ENCODE assay signal across 19 mouse cellular contexts in the genomic region with DNA sequence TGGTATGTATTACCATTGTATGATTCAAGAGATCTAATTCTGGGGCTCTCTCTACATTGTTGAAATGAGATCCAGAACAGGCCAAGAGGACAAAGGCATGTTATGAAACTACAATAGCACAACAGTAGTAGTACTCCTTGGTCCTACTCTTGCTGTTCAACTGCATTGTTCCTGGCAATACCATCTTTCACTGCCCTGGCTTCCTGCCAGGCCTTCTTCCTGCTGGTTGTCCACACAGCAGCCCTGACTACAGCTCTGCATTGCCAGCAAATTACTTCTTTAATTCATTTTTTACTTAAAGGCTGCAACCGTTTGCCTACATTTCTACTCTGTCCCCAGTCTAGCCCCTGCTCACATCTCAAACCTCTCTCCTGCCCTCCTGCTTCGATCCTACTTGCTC. TPM values are rescaled to one million over a fixed set of nuclear protein-coding genes. Genes with fewer than 3 reads are reported as not detected.
DNase-seq lines count a peak whose midpoint lies in the region; ATAC-seq and TF ChIP-seq lines count a peak whose summit lies in the region.
"Had no signal": no experiment of that assay in that cellular context is flagged by ENCODE, and none has a peak within 500 bp of the region (broad histone marks: within the 10 kb centered on the region; RNA-seq: fewer than 3 reads in every experiment).

No protein-coding gene starts in this region.

- no peak overlapping the region for H3K4me2 ChIP-seq in midbrain, embryonic 11.5 days
- H3K4me2 ChIP-seq in midbrain, embryonic 13.5 days (replicated peaks), result no peak overlapping the region
- H3K4me2 ChIP-seq: embryonic facial prominence, embryonic 15.5 days; hindbrain, embryonic 15.5 days; limb, embryonic 12.5 days; liver, embryonic 13.5 days had no signal

- H3K4me1 ChIP-seq in kidney, adult 2 months (ENCODE audit: control insufficient read depth, insufficient read depth, low read length), result no peaks in the 10 kb centered on the region
- no peaks in the 10 kb centered on the region for H3K4me1 ChIP-seq in midbrain, embryonic 11.5 days (ENCODE audit: control insufficient read depth, insufficient read depth, low read length)
- no peaks in the 10 kb centered on the region for H3K4me1 ChIP-seq in midbrain, embryonic 13.5 days (replicated peaks)
- H3K4me1 ChIP-seq in cerebellum, adult 2 months (ENCODE audit: control insufficient read depth, insufficient read depth, low read length), result no peaks in the 10 kb centered on the region; the same call in 1 of the 2 replicates
- H3K4me1 ChIP-seq: embryonic facial prominence, embryonic 15.5 days; hindbrain, embryonic 15.5 days; limb, embryonic 12.5 days; liver, embryonic 13.5 days had no signal

- peak; percentile 13 for DNase-seq in kidney, postnatal 10 days
- no peak for DNase-seq in kidney, adult 2 months
- DNase-seq in midbrain, embryonic 11.5 days (ENCODE audit: low spot score, missing footprints), result peak; percentile 10
- DNase-seq in cerebellum, adult 2 months, result peak; percentile 15 to 36
- peak; percentile 34 to 62 for DNase-seq in cerebellum, postnatal 25 days
- DNase-seq: gastrocnemius, postnatal 14 days; liver, embryonic 13.5 days; right cerebral cortex, postnatal 4 days; thymus, postnatal 25 days had no signal

- no peak for ATAC-seq in midbrain, embryonic 11.5 days (ENCODE audit: low FRiP score)
- no peak for ATAC-seq in midbrain, embryonic 13.5 days
- ATAC-seq in erythroblast, adult 5-6 weeks (replicated peaks; ENCODE audit: low FRiP score, poor library complexity, severe bottlenecking), result no peak
- ATAC-seq: intestine, postnatal 0 days; lung, postnatal 0 days had no signal

- no peak overlapping the region for H3K27ac ChIP-seq in kidney, adult 2 months (ENCODE audit: insufficient read depth, low read depth, low read length)
- no peak overlapping the region for H3K27ac ChIP-seq in midbrain, embryonic 11.5 days (ENCODE audit: low read depth, low read length)
- no peak overlapping the region for H3K27ac ChIP-seq in midbrain, embryonic 13.5 days
- peak overlapping the region; percentile 39; the same call in 1 of the 2 replicates for H3K27ac ChIP-seq in cerebellum, adult 2 months (ENCODE audit: insufficient read depth, low read length)
- H3K27ac ChIP-seq: embryonic facial prominence, embryonic 15.5 days; hindbrain, embryonic 15.5 days; kidney, postnatal 0 days; limb, embryonic 12.5 days; liver, embryonic 13.5 days had no signal

- 88% methylated on average over 2 of the region's 2 CpGs for WGBS in kidney, adult 2 months
- WGBS in midbrain, embryonic 11.5 days, result 93% methylated on average over 2 of the region's 2 CpGs
- WGBS in midbrain, embryonic 13.5 days, result 90% methylated on average over 2 of the region's 2 CpGs
- 52% methylated on average over 2 of the region's 2 CpGs for WGBS in cerebellum, adult 2 months

- H3K36me3 ChIP-seq in kidney, adult 2 months (ENCODE audit: control insufficient read depth, insufficient read depth, low read length), result no peaks in the 10 kb centered on the region
- H3K36me3 ChIP-seq in midbrain, embryonic 11.5 days (ENCODE audit: control insufficient read depth, insufficient read depth, low read length), result no peaks in the 10 kb centered on the region
- H3K36me3 ChIP-seq in midbrain, embryonic 13.5 days, result no peaks in the 10 kb centered on the region
- H3K36me3 ChIP-seq: embryonic facial prominence, embryonic 15.5 days; hindbrain, embryonic 15.5 days; limb, embryonic 12.5 days; liver, embryonic 13.5 days had no signal

- no peaks in the 10 kb centered on the region; the same call in 1 of the 2 replicates for H3K27me3 ChIP-seq in kidney, adult 2 months (replicated peaks; ENCODE audit: control insufficient read depth, insufficient read depth, low read length)
- no peaks in the 10 kb centered on the region for H3K27me3 ChIP-seq in midbrain, embryonic 11.5 days (ENCODE audit: control insufficient read depth, insufficient read depth, low read length)
- H3K27me3 ChIP-seq in midbrain, embryonic 13.5 days, result no peaks in the 10 kb centered on the region
- H3K27me3 ChIP-seq in cerebellum, adult 2 months (ENCODE audit: control insufficient read depth, insufficient read depth, low read length), result no peaks in the 10 kb centered on the region
- H3K27me3 ChIP-seq: embryonic facial prominence, embryonic 15.5 days; hindbrain, embryonic 15.5 days; limb, embryonic 12.5 days; liver, embryonic 13.5 days had no signal

- TF ChIP-seq CTCF in kidney, adult 2 months (conservative IDR thresholded peaks at IDR 0.05; ENCODE audit: insufficient read depth, insufficient read length, low read depth, low read length), result no peak
- TF ChIP-seq CTCF in cerebellum, adult 2 months (IDR thresholded peaks at IDR 0.05; ENCODE audit: borderline replicate concordance, insufficient read depth, low read depth, low read length), result no peak

- TF ChIP-seq POLR2A in kidney, adult 2 months (IDR thresholded peaks at IDR 0.05; ENCODE audit: low read depth, low read length), result no peak
- TF ChIP-seq POLR2A in cerebellum, adult 2 months (IDR thresholded peaks at IDR 0.05; ENCODE audit: borderline replicate concordance, insufficient read depth, low read length), result no peak

- H3K9me3 ChIP-seq in midbrain, embryonic 11.5 days (ENCODE audit: control insufficient read depth, low read length), result no peaks in the 10 kb centered on the region
- H3K9me3 ChIP-seq in midbrain, embryonic 13.5 days, result no peaks in the 10 kb centered on the region
- H3K9me3 ChIP-seq: embryonic facial prominence, embryonic 15.5 days; hindbrain, embryonic 15.5 days; limb, embryonic 12.5 days; liver, embryonic 13.5 days had no signal

- no peak overlapping the region for H3K9ac ChIP-seq in midbrain, embryonic 11.5 days (ENCODE audit: low read length)
- H3K9ac ChIP-seq in midbrain, embryonic 13.5 days (replicated peaks), result no peak overlapping the region
- H3K9ac ChIP-seq: embryonic facial prominence, embryonic 15.5 days; hindbrain, embryonic 15.5 days; limb, embryonic 12.5 days; liver, embryonic 13.5 days had no signal

- H3K4me3 ChIP-seq in kidney, adult 2 months (ENCODE audit: insufficient read depth, low read depth, low read length), result no peak overlapping the region
- H3K4me3 ChIP-seq in midbrain, embryonic 11.5 days (ENCODE audit: low read depth, low read length), result no peak overlapping the region
- no peak overlapping the region for H3K4me3 ChIP-seq in midbrain, embryonic 13.5 days (replicated peaks)
- H3K4me3 ChIP-seq in cerebellum, adult 2 months (replicated peaks; ENCODE audit: insufficient read depth, low read depth, low read length), result no peak overlapping the region
- H3K4me3 ChIP-seq: embryonic facial prominence, embryonic 15.5 days; hindbrain, embryonic 15.5 days; limb, embryonic 12.5 days; liver, embryonic 13.5 days had no signal

RNA-seq across cellular contexts. Expression of a gene that starts 59.8 kb away (rescaled TPM):
- 0.07 and 0.11 TPM in 2 replicates for polyA plus RNA-seq in kidney, adult 2 months (2012; rRNA removed)
- polyA plus RNA-seq in midbrain, embryonic 11.5 days (2014; fragmentation: Nextera tagmentation; extraction: Ambion mirVana), result 0.72 and 0.73 TPM in 2 replicates
- 1.0 and 1.3 TPM in 2 replicates for polyA plus RNA-seq in midbrain, embryonic 13.5 days (2015; fragmentation: Nextera tagmentation; extraction: Ambion mirVana)
- 16.9 and 19.5 TPM in 2 replicates for polyA plus RNA-seq in cerebellum, adult 2 months (2012; rRNA removed)
- not detected in 2 replicates for total RNA-seq in erythroblast, adult 5-6 weeks (2015; ENCODE audit: low replicate concordance)
- not detected in 2 replicates for total RNA-seq in erythroblast, adult 5-6 weeks (2017; ENCODE audit: low replicate concordance)
- total RNA-seq: megakaryocyte, adult 5-6 weeks; MEL had no signal
- polyA plus RNA-seq: liver, embryonic 13.5 days had no signal
